8 mouse cellular contexts compared by ENCODE assay signal in the genomic region with DNA sequence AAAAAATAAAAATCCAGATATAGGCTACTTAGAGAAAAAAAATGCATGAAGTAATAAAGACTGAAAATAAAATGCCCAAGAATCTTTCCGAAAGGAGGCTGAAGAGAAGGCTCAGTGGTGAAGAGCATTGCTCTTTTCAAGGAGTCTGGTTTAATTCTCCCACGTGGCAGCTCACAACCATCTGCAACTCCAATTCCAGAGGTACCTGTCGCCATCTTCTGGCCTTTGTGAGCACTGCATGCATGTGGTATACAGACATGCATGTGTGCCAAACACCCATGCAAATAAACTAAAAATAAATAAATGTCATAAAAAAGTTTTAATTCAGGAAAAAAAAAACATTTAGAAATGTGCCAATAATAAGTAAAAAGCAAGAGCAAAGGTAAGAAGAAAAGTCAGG.
A peak's percentile ranks its signal among the peaks of the same experiment; 100 is the strongest.
DNase-seq lines count a peak whose midpoint lies in the region; ATAC-seq and TF ChIP-seq lines count a peak whose summit lies in the region.

No protein-coding gene starts in this region.

- no peak overlapping the region for H3K4me3 ChIP-seq in C2C12 (ENCODE audit: insufficient read depth, poor library complexity, severe bottlenecking)
- no peak overlapping the region for H3K4me3 ChIP-seq in limb, embryonic 11.5 days (ENCODE audit: low read depth, low read length)

- no peak overlapping the region for H3K27ac ChIP-seq in limb, embryonic 11.5 days (replicated peaks; ENCODE audit: low read depth, low read length)

- DNase-seq in heart, postnatal 14 days = peak; percentile 27 to 48
- DNase-seq in heart, adult 8-10 months (ENCODE audit: low spot score) = no peak
- peak; percentile 74 for DNase-seq in ZHBTc4 (ENCODE audit: low read depth, low spot score)
- peak; percentile 60 for DNase-seq in limb, embryonic 11.5 days (ENCODE audit: low spot score)
- DNase-seq in testis, postnatal 10 days (ENCODE audit: low spot score) = peak; percentile 47
- no peak for DNase-seq in left cerebral cortex, adult 9 months (ENCODE audit: low spot score in 2 of 2)
- no peak for DNase-seq in layer of hippocampus, adult 18-20 months (ENCODE audit: low spot score in 2 of 2)

- H3K36me3 ChIP-seq in C2C12 (ENCODE audit: control insufficient read depth, insufficient read depth) = no peaks in the 10 kb centered on the region
- H3K36me3 ChIP-seq in limb, embryonic 11.5 days (ENCODE audit: control insufficient read depth, insufficient read depth, low read length) = no peaks in the 10 kb centered on the region

- no peaks in the 10 kb centered on the region for H3K79me3 ChIP-seq in C2C12 (ENCODE audit: low read depth)

- no peaks in the 10 kb centered on the region for H3K4me1 ChIP-seq in limb, embryonic 11.5 days (ENCODE audit: control insufficient read depth, insufficient read depth, low read length)

- no peak for ATAC-seq in limb, embryonic 11.5 days (ENCODE audit: insufficient number of reproducible peaks, low FRiP score, low TSS enrichment, low read depth)

- H3K79me2 ChIP-seq in C2C12 (ENCODE audit: control insufficient read depth, insufficient read depth) = no peaks in the 10 kb centered on the region

- no peaks in the 10 kb centered on the region for H3K9me3 ChIP-seq in limb, embryonic 11.5 days (ENCODE audit: control insufficient read depth, low read length)

- H3K27me3 ChIP-seq in C2C12 (ENCODE audit: control insufficient read depth, insufficient read depth, insufficient read length) = no peaks in the 10 kb centered on the region
- H3K27me3 ChIP-seq in limb, embryonic 11.5 days (ENCODE audit: control insufficient read depth, insufficient read depth, low read length) = peaks cover 9% of the 10 kb centered on the region

- H3K4me2 ChIP-seq in limb, embryonic 11.5 days (ENCODE audit: low read depth, severe bottlenecking) = no peak overlapping the region

- H3K9ac ChIP-seq in limb, embryonic 11.5 days (ENCODE audit: low read length) = no peak overlapping the region

- H3ac ChIP-seq in C2C12 (ENCODE audit: control insufficient read depth, insufficient read length, low read depth) = no peak overlapping the region

- WGBS in limb, embryonic 11.5 days = 41% methylated on average over 3 of the region's 3 CpGs

- intact Hi-C loops in heart, postnatal 14 days (cut with DNase I) = no loop called here

- peak; percentile 27 for TF ChIP-seq CTCF in C2C12 (IDR thresholded peaks at IDR 0.05; ENCODE audit: control insufficient read depth, insufficient read depth, insufficient read length)

TF ChIP-seq in C2C12, 6 proteins besides CTCF, POLR2A, EP300 and RAD21:
- TF ChIP-seq MYOG (IDR thresholded peaks at IDR 0.05; ENCODE audit: control insufficient read depth, extremely low read depth, insufficient read length) = no peak
- no peak for TF ChIP-seq CEBPB (IDR thresholded peaks at IDR 0.05; ENCODE audit: low read depth)
- no peak for TF ChIP-seq MYOD1 (IDR thresholded peaks at IDR 0.05; ENCODE audit: control insufficient read depth, insufficient read length, low read depth)
- peak; percentile 64 for TF ChIP-seq MAX (IDR thresholded peaks at IDR 0.05)
TF ChIP-seq in C2C12: peak in this region for 1.

Comparison
In these comparisons a context has a peak if more than half of its experiments do, and no peak if none do; other contexts are left out.
1. DNase-seq: peak in heart, postnatal 14 days (2 of 2), ZHBTc4 (single experiment), limb, embryonic 11.5 days (single experiment) and testis, postnatal 10 days (single experiment); none in heart, adult 8-10 months (single experiment), left cerebral cortex, adult 9 months (0 of 2) and layer of hippocampus, adult 18-20 months (0 of 2).